Mouse (Mus musculus) adrenal gland, postnatal 36 days (tissue): ENCODE measurements around the gene Stk31. TPM values are rescaled to one million over a fixed set of nuclear protein-coding genes. Genes with fewer than 3 reads are reported as not detected.
"Not testable (repeated sequence)": the region's sequence is repeated elsewhere in the genome, so short reads cannot be mapped to it uniquely, and the experiment has no call there.

Experiments
- DNase-seq, 2 experiments: peaks; one replicate each; pipeline ENCODE4 v3.0.0; 2021; ENCODE audit warnings: mixed read lengths in 1 of 2
- long read RNA-seq, 2 experiments: library from polyadenylated mRNA; stranded (forward); transcript quantifications; one replicate each; pipeline ENCODE4 v2.0.0; 2021; ENCODE audit warnings: borderline sequencing depth in 2 of 2
- total RNA-seq, 2 experiments: library from RNA; stranded (reverse); gene quantifications; 2 replicates each; pipeline ENCODE4 v1.2.3; 2021

Stk31 gene
- under 1 TPM; 0.20 to 0.30 TPM for total RNA-seq
- long read RNA-seq, experiment 1 = 0 reads
- long read RNA-seq, experiment 2 = 0 reads

DNA sequence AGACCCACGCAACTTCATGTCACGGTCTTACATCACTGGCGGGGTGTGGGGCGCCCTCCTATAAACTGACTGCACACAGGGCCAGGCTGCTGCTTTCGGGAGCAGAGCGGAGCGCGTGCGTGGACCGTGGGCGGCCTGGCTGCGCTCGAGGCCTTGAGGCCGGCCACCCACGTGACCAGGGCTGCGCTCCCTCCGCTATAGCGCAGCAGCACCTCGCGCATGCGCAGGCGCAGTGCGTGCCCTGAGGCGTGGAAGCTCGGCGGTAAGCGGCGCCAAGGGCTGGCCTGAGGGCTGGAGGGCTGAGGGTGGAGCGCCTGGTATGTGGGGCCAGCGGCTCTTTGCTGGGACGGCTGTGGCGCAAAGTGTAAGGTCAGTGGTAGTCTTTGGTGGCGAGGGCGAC is at the start of gene Stk31:
Stk31 (plus strand) TSS at position 289 of the 400 bp plus-strand sequence.
- DNase-seq = peak; percentile 11 to 25

DNA sequence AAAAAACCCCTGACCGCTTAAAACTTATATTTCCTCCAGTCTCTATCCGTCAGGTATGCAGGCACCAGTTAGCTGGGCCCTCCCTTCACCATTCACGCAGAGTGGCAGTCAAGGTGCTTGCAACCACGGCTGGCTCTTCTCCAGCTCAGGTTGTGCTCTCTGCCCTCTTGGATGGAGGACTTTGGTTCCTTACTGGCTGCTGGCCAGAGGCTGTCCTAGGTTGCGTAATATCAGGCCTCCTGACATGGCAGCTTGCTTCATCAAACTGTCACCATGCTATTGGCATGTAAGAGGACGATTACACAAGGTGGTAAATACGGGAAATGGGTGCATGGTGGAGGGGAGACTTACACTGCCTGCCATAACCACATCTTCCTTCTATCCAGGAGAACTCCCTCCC is 45.6 kb upstream of the Stk31 start:
- DNase-seq = peak; percentile 20 to 40

DNA sequence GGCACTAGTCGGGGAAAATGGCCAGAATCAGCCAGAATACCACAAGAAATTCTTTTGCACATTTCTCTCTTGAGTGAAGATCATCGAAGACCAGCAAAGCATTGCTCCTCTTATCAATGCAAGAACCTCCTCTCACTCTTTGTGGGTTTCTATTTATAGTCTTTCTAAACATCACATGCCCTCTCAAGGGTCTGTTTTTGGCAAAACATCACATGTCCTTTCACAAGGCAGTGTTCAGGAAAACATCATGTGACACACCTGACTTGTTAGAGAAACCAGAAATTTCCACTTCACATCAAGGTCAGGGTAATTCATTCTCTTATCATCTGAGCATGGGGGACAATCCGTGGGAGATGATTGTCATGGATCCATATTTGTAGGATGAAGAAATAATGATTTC is 40.8 kb upstream of the Stk31 start:
- no peak for DNase-seq

DNA sequence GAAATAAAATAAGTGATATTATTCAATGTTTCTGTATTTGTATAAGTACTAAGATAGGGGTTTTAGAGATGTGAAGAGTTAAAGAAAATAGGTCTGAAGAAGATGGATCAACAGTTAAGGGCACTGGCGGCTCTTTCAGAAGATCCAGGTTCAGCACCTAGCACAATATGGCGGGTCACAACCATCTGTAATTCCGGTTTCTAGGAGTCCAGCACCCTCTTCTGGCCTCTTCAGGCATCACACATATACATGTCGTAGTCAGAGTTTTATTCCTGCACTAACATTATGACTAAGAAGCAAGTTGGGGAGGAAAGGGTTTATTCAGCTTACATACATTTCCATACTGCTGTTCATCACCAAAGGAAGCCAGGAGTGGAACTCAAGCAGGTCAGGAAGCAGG is 40.2 kb upstream of the Stk31 start:
- no peak for DNase-seq

DNA sequence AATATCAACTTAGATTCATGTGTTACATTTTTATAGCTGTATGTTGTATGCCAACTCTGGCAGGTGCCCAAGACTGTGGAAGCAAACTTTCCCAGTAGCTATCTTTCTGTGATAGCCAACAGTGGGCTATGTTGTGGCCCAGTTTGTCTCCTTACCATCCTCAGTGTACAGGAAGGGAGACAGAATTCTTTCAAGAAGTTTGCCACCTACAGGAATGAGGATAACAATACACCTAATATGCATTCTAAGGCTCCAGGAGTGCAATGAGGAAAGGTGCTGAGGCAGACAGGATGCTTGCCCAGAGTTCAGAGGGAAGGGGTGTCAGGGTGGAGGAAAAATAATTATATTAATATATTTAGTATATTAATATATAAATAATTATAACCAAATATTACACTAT is 35.0 kb upstream of the Stk31 start:
- no peak for DNase-seq

DNA sequence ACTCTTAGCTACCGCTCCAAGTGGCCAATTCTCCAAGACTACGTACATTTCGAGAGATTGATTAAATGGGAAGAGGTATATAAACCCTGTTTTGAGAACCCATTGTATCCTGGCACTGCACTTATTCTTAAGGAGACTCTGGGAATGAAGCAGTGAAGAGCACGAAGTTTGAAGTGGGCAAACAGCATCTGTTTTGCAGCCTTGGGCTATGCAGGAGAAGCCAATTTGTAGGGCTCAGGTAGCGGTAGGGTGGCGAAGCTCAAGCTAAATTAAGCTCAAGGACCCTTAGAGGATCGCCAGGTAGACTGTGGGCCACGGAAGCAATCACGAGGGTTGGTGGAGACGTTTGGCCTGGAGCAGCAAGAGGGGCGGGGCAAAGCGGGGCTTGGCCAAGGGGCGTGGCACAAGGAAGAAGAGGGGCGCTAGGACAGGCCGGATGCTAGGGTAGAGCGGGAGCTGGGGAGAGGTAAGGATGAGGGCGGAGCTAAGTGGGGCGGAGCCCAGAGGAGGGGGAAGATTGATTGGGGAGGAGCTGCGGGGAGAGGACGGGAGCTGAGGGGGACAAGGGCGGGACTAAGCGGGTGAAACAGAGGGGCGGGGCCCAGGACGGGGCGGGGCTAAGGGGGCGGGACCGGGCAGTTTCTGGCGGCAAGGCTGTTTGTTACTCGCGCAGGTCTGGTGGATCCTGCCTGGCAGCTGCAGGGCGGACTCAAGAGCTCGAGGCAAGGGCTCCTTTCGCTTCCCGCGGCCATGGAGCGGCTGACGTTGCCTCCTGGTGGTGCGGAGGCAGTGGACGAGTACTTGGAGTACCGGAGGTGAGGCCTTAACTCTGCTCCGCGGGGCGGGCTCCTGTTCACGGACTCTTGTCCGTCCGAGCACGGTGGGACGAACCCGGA is 28.0 kb upstream of the Stk31 start, which contains the start of gene Fam221a:
Fam221a (plus strand) TSS at position 581 of the 896 bp plus-strand sequence.
- peak; percentile 89 to 92 for DNase-seq

DNA sequence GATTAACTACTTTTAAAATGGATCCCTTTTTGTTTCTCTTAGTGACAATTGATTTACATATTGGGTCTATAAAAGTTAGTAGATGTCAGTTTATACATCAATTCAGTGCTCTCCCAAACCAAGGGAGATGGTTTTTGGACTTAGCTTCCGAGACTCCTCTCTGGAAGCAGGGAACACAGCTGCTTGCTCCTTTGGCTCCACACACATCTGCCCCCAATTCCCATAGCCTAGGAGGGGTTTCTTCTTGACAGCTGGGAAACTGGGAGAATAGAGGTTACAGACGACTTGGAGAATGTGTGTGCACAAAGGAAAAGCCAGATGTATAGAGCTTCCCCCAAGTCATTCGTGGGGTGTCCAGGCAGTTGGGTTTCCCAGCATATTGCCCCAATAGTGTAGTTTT is 27.2 kb upstream of the Stk31 start:
- no peak for DNase-seq

DNA sequence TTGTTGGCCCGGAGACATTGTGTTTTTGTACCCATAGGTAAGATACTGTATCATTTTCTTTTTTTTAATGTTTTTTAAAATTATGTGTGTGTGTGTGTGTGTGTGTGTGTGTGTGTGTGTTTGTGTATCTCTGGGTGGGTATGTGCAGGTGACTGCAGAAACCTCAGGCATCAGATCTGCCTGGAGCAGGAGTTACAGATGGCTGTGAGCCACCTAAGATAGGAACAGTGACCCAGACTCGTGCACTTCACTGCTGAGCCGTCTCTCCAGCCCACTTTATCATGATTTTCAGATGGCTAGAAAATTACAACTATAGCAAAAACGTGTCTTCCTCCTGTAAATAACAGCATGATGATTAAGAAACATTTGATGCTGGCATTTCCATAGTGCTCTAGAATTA is 22.7 kb upstream of the Stk31 start:
- no peak for DNase-seq

DNA sequence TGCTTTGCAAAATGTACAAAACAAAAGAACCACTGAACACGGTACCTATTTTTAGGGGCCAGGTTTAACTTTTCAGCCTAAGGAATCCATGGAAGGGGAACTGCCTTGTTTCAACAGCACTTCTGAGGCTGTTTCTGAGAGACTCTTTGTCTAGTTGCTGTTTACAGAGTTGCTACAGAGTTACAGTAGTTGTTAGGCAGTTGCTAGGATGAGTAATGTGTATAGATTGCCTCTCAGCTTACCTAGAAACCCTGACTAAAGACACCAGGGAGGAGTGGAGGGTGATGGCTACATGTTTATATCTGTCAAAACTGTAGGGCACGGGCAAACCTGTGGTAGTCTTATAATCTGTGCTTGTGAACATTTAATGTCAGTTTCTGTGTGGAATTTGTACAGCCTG is 21.5 kb upstream of the Stk31 start:
- no peak for DNase-seq

DNA sequence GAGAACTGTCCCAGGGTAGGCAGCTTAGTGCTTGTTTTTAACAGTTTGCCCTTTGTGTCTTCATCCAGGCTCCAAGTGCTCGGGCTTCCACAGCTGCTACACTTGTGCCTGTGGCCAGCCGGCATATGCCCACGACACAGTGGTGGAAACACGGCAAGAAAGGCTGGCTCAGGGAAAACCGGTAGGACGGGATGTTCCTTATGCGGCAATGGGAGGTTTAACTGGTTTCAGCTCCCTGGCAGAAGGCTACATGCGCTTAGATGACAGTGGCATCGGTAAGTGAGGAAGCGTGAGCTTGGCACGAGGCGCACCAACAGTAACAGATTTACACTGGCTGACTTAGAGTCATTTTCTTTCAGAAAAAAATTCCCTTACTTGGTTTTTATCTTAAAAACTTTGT is 17.1 kb upstream of the Stk31 start:
- DNase-seq = no peak

DNA sequence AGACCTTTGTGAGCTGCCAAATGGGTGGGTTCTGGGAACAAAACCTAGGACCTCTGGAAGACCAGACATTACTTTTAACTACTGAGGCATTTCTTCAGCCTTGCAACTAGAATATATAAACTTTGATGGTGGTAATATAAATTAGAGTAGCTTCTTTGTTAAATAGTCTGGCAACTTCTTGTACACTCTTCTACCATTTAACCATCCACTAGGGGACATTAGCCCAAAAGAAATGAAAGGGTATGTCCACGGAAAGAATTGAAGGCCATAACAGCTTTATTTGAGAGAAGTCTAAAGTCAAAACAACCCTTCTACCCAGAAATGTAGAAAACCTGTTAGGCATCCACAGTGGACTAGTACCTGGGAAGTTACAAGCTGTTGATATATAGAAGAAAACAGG is 1.1 kb upstream of the Stk31 start:
- DNase-seq = no peak

DNA sequence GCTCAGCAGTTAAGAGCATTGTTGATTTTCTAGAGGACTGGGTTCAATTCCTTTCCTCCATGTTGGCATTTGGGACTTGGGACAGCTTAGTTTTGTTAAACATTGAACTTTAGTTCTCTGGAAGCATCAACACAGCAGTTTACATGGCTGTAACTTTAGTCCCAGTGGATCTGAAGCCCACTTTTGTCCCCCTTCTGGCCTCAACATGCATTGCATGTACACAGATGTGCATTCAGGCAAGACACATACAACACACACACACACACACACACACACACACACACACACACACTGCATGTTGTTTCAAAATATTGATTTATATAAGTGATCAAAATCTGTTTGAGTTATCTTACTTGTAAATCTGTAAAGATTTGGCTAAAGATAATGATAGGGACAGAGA is 2.1 kb downstream of the Stk31 start:
- peak in 1 of 2 experiments; percentile 8 for DNase-seq

DNA sequence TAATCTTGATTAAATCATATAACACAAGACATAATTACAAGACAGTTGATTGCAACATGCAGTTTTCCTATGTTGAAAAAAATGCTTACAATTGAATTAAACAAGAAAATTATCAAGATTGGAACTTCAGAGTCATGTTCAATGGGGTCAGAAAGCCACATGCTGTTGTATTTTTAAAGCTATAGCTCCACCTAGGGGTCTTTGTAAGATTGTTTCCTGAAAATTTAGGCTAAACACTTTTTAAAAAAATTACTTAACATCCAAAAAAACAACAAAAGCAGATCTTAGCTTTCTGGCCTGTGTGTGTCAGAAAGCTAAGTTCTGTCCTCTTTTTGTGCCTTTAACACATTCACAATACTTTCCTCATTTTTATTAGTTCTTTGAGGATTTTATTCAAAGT is 3.0 kb downstream of the Stk31 start:
- DNase-seq = no peak

DNA sequence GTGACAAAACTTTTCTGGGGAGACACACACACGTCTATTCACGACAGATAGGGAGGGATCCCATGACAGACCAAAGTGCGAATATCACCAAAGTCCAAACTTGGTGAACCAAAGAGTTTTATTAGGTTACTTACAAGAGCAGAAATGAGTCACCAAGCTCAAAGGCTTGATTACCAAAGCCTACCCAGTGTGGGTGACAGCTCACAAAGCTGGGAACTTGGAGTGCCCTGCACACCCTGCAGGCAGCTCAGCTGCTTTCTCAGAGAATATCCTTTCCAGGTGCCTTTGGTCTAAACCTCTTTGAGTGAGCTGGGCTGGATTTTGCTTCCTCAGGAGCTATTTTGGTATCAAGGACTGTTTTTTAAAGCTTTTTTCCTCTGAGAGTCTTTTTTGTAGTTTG is 15.4 kb downstream of the Stk31 start:
- DNase-seq = peak in 1 of 2 experiments; percentile 3

DNA sequence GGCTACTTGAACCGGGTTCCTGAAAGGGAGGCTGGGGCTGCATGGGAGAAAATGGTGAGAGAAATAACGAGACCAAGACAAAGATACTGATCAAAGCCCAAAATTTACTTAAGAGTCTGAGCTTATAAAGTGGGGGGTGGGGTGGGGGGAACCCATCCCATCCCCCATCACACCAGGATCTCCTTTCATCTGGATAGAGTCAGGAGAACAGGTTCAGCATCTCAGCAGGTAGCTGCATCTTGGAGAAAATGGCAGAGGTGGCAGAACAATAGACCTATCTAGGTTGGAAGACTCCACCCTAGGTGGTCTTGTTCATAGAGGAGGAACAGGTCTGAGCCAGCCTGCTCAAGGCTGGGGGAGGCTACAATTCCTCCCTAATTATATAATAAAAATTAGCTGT is 17.6 kb downstream of the Stk31 start:
- DNase-seq = not testable (repeated sequence)

DNA sequence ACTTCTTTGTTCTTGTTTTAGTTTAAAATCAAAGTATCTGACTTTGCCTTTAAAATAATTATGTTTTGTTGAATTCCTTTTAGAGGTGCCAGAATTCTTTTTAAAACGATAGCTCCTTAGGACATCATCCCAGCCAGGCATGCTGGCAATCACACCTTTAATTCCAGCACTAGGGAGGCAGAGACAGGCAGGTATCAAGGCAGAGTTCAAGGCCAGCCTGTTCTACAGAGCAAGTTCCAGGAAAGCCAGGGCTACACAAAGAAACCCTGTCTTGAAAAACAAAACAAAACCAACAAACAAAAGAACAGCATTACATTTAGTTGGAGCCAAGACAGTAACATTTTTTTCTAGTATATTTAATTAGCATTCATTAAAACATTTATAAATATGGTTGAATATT is 20.6 kb downstream of the Stk31 start:
- no peak for DNase-seq

DNA sequence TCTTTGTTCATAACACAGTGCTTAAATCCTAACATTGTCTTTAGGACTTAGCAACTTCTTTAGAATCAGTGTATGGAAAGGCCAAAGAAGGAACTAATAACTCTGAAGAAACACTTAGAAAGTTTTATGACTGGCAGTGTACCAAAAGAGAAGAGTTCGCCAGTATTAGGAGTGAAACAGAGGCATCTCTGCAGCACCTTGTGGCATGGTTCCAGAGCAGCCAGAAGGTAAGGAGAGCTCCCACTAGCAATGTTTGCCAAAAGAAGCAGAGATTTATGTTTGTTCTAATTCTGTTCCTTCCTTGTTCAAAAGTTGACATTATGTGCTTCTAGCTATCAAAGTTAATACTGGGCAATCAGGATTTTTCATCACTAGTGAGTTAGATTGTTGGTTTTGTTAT is 41.9 kb downstream of the Stk31 start:
- no peak for DNase-seq

DNA sequence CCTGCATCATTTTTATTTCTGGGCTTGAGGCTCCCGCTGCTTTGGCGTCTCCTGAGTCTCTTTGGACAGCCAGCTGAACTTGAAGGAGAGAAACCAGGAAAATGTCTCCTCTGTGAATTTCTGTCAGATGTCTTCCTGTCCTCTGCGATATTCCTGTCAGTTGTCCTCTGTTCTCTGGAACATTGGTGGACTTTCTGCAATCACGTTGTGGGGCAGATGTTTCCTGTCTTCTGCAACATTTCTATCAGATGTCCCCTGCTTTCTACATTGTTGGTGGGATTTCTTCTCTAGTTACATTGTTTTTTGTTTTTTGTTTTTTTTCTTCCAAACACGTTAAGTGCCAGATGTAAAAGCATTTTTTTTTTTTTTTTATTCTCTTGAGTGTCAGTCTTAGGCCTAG is 62.7 kb downstream of the Stk31 start:
- DNase-seq = no peak

DNA sequence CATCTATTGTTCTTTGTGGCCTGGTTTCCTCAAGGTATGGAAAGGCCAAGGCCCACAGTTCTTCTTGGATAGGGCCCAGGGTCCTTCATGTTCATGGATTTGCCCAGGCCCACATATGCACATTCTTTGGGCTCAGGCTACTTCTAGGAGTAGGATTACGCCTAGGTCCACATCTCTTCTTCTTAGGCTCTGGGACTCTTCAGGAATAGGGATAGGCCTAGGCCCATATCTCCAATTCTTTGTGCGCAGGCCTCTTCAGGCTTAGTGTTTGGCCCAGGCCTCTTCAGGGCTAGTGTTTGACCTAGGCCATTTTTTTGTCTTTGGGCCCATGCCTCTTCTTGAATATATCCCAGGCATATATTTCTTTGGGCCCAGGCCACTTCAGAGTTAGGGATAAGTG is 87.8 kb downstream of the Stk31 start:
- DNase-seq = no peak

DNA sequence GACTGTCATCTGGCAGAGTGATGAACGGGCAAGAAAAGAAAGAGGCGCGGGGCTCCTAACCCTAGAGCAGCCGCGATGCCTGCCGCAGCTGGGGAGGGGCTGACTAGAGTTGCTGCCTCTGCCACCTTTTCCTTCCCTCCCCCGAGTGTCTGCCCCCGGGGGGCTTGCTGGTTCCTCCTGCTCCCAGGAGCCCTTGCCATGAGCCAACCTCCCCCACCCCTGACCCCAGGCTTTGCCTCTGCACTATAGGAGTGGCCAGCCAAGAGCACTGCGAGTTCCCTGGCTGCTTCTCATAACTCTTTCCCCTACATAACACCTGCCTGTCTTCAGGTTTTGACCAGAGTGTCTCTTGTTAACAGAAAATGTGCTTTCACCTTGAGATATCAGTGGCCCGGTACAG is 96.1 kb downstream of the Stk31 start:
- DNase-seq = no peak

DNA sequence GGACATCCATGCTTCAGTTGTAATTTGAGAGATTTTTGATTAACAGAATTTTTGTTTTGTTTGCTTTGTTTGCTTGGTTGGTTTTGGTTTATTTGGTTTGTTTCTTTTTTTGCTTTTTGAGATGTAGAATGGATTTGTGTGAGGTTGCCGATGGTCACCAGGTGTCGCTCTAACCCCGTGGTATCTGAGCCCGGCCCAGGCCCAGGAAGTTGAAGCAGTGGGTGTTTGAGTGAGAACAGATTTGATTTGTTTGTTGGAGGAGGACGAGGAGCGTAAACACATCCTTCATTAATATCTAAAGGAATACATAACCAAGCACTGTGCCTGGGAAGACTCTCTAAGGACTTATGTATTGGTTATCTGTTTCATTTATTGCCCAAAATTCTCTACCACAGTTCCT is 123.6 kb downstream of the Stk31 start:
- peak; percentile 71 to 80 for DNase-seq
